Comparison of ENCODE assay signal across 19 mouse cellular contexts in the genomic region with DNA sequence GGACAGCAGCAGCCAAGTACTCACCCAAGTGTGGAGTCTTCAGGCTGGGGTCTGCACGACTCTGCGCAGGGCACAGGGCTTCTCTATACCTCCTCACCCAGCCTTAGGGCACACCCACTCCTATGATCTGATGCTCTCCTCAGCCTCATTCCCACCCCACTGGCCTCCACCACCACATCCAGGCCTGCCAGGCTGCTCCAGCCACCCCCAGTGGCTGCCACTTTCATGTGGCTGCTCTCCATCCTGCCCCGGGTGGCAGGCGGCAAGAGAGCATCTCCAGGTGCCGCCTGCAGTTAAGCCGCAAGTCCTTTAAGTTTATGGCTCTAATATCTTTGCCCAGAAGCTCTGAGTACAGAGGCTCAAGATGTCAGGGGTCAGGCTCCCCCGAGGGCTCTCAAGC. TPM values are rescaled to one million over a fixed set of nuclear protein-coding genes. Genes with fewer than 3 reads are reported as not detected.
"Had no signal": no experiment of that assay in that cellular context is flagged by ENCODE, and none has a peak within 500 bp of the region (broad histone marks: within the 10 kb centered on the region; RNA-seq: fewer than 3 reads in every experiment).

No protein-coding gene starts in this region.

- H3K27ac ChIP-seq: intestine, embryonic 15.5 days; layer of hippocampus, adult 2 months; liver, embryonic 13.5 days; midbrain, embryonic 15.5 days; neural tube, embryonic 13.5 days had no signal

- ATAC-seq: intestine, embryonic 15.5 days; midbrain, embryonic 15.5 days had no signal

- H3K9me3 ChIP-seq: intestine, embryonic 15.5 days; liver, embryonic 13.5 days; midbrain, embryonic 15.5 days; neural tube, embryonic 13.5 days had no signal

- H3K4me1 ChIP-seq: intestine, embryonic 15.5 days; liver, embryonic 13.5 days had no signal

- H3K36me3 ChIP-seq: intestine, embryonic 15.5 days; liver, embryonic 13.5 days; midbrain, embryonic 15.5 days; neural tube, embryonic 13.5 days had no signal

- H3K4me3 ChIP-seq: intestine, embryonic 15.5 days; layer of hippocampus, adult 2 months; liver, embryonic 13.5 days; midbrain, embryonic 15.5 days; neural tube, embryonic 13.5 days had no signal

- H3K4me2 ChIP-seq: intestine, embryonic 15.5 days; liver, embryonic 13.5 days; midbrain, embryonic 11.5 days; midbrain, embryonic 15.5 days; neural tube, embryonic 13.5 days had no signal

- H3K9ac ChIP-seq: intestine, embryonic 15.5 days; liver, embryonic 13.5 days; midbrain, embryonic 15.5 days; neural tube, embryonic 13.5 days had no signal

- DNase-seq: kidney, adult 11 months; kidney, adult 8-10 months; kidney, postnatal 14 days; layer of hippocampus, adult 9-11 months; liver, embryonic 13.5 days; lung, adult 2 months; lung, postnatal 14 days; lung, postnatal 4 days; retina, postnatal 1 day had no signal

- H3K27me3 ChIP-seq: midbrain, embryonic 15.5 days; neural tube, embryonic 13.5 days had no signal

RNA-seq across cellular contexts. Expression of a gene that starts 8.1 kb away (rescaled TPM):
- total RNA-seq: liver, adult 2 months; megakaryocyte-erythroid progenitor cell, adult 5-6 weeks; neutrophil, adult 5-6 weeks had no signal
- polyA plus RNA-seq: limb, embryonic 11.5 days; liver, adult 2 months; liver, embryonic 16.5 days had no signal
